Mouse (Mus musculus) lung, embryonic 14.5 days (tissue): ENCODE measurements around the gene Fam83c. TPM values are rescaled to one million over a fixed set of nuclear protein-coding genes. Genes with fewer than 3 reads are reported as not detected.
A peak's percentile ranks its signal among the peaks of the same experiment; 100 is the strongest.

Source experiments
- ATAC-seq: fragments of 200-750 bp; cut with Nextera tagmentation; 2 replicates; pipeline ENCODE4 v1.8.0; 2017; ENCODE audit warnings: mild to moderate bottlenecking, moderate TSS enrichment, moderate library complexity; ENCODE audit not compliant: insufficient read depth
- DNase-seq: peaks from one replicate; pipeline ENCODE4 v3.0.0-alpha.2; 2015
- H3K27ac ChIP-seq: fragments of 300-500 bp; sonication (generic); 2 replicates; pipeline ENCODE4 v1.5.1; 2014; ENCODE audit warnings: low read depth, mild to moderate bottlenecking, moderate library complexity
- H3K27me3 ChIP-seq: fragments of 300-500 bp; sonication (generic); 2 replicates; pipeline ENCODE4 v1.6.1; 2014; ENCODE audit warnings: low read length, control low read depth; ENCODE audit not compliant: insufficient read depth
- H3K36me3 ChIP-seq: fragments of 300-500 bp; sonication (generic); 2 replicates; pipeline ENCODE4 v1.6.1; 2014; ENCODE audit warnings: control low read depth; ENCODE audit not compliant: insufficient read depth
- H3K4me1 ChIP-seq: fragments of 300-500 bp; sonication (generic); 2 replicates; pipeline ENCODE4 v1.6.1; 2014; ENCODE audit warnings: antibody characterized with exemption, control low read depth; ENCODE audit not compliant: insufficient read depth
- H3K4me2 ChIP-seq: fragments of 300-500 bp; sonication (generic); 2 replicates; pipeline ENCODE4 v1.6.1; 2014; ENCODE audit warnings: mild to moderate bottlenecking
- H3K4me3 ChIP-seq: fragments of 300-500 bp; sonication (generic); 2 replicates; pipeline ENCODE4 v1.5.1; 2014; ENCODE audit warnings: low read depth, low read length
- H3K9ac ChIP-seq: fragments of 300-500 bp; sonication (generic); 2 replicates; pipeline ENCODE4 v1.6.1; 2014
- H3K9me3 ChIP-seq: fragments of 300-500 bp; sonication (generic); 2 replicates; pipeline ENCODE4 v1.6.1; 2016; ENCODE audit warnings: low read depth, low read length, control low read depth
- CTCF ChIP-seq: IDR thresholded peaks from 2 replicates; pipeline ENCODE4 v1.5.1; 2016; ENCODE audit warnings: antibody characterized with exemption, low read depth
- WGBS: fragments of 180-500 bp; shearing (Covaris S2); extraction: QIAGEN DNeasy Blood & Tissue Kit; methylation state at CpG from one replicate; pipeline ENCODE4 v1.1.7; 2014; 5-methylcytosine and 5-hydroxymethylcytosine counted together
- polyA plus RNA-seq: library from polyadenylated mRNA; unstranded; fragments of >200 nt; fragmentation: Nextera tagmentation; extraction: Ambion mirVana; gene quantifications from 2 replicates; pipeline ENCODE4 v1.2.1, GENCODE M21; 2014

Gene Fam83c
- polyA plus RNA-seq, 1 experiment from 2014 or later: 0.11 TPM

- TF ChIP-seq CTCF: no peak
- Histone ChIP-seq H3K4me3 (no peak overlapping the region), H3K27me3 (no peaks in the 10 kb centered on the region), H3K27ac (no peak overlapping the region), H3K9me3 (no peaks in the 10 kb centered on the region), H3K4me2 (no peak overlapping the region), H3K4me1 (no peaks in the 10 kb centered on the region), H3K36me3 (no peaks in the 10 kb centered on the region), H3K9ac (no peak overlapping the region)
- ATAC-seq (no peak), DNase-seq (no peak)
- 73% methylated on average over 12 of the region's 12 CpGs for WGBS
Measured at GRCm38 (mm10) chr2:155794674-155795445, 39.8 kb downstream of the Fam83c start.

DNA sequence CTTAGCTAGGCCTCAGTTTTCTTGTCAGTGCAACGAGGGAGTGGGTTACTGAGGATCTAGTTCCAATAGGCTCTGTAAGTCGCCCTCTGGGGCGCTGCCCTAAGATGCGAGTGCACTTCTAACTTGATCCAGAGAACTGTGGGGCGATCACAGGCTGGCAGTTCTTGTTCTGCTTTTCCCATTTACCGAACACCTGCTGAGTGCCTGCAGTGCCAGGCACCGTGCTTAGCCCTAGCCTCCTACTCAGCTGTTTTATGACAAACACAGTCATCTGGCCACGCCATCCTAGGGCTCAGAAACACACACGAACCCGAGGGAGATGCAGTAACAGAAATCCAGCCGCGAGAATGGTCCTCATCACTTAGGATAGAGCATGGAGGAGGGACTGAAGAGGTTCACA, 41.8 kb downstream of the Fam83c start:
- Histone ChIP-seq H3K4me2 (no peak overlapping the region), H3K4me1 (no peaks in the 10 kb centered on the region), H3K27me3 (no peaks in the 10 kb centered on the region), H3K9me3 (no peaks in the 10 kb centered on the region), H3K4me3 (no peak overlapping the region), H3K36me3 (no peaks in the 10 kb centered on the region), H3K9ac (no peak overlapping the region), H3K27ac (no peak overlapping the region)
- TF ChIP-seq CTCF: no peak
- 34% methylated on average over 12 of the region's 12 CpGs for WGBS
- ATAC-seq (no peak), DNase-seq (no peak)

- no peaks in the 10 kb centered on the region for H3K9me3 ChIP-seq
- H3K27ac ChIP-seq: no peak overlapping the region
- WGBS: 58% methylated on average over 18 of the region's 18 CpGs
- no peak overlapping the region for H3K4me2 ChIP-seq
- H3K9ac ChIP-seq: no peak overlapping the region
- H3K4me1 ChIP-seq: no peaks in the 10 kb centered on the region
- no peaks in the 10 kb centered on the region for H3K27me3 ChIP-seq
- no peak for TF ChIP-seq CTCF
- H3K36me3 ChIP-seq: no peaks in the 10 kb centered on the region
- ATAC-seq (no peak), DNase-seq (no peak)
- no peak overlapping the region for H3K4me3 ChIP-seq
Measured at GRCm38 (mm10) chr2:155787949-155788931, 46.4 kb downstream of the Fam83c start.

DNA sequence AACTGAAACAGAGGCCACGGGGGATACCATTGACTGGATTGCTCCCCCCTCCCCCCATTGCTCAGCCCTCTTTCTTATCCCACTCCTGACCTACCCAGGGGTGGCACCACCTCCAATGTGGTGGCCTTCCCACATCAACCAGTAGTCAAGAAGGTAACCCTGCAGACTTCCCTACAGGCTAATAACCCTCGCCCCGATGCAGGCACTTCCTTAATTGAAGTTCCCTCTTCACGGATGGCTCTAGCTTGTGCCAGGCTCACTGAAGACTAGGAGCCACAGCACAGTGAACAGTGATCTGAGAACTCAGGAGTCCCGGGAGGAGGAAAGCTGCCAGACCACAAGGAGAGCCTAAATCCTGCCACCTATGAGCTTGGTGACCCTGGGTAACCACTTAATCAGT, 47.7 kb downstream of the Fam83c start:
- no peak for DNase-seq
- no peak for TF ChIP-seq CTCF
- Histone ChIP-seq H3K4me1 (no peaks in the 10 kb centered on the region), H3K27me3 (no peaks in the 10 kb centered on the region), H3K36me3 (no peaks in the 10 kb centered on the region), H3K9ac (no peak overlapping the region), H3K4me2 (no peak overlapping the region), H3K4me3 (no peak overlapping the region), H3K27ac (no peak overlapping the region), H3K9me3 (no peaks in the 10 kb centered on the region)
- WGBS: 67% methylated on average over 5 of the region's 5 CpGs
- ATAC-seq: no peak

DNA sequence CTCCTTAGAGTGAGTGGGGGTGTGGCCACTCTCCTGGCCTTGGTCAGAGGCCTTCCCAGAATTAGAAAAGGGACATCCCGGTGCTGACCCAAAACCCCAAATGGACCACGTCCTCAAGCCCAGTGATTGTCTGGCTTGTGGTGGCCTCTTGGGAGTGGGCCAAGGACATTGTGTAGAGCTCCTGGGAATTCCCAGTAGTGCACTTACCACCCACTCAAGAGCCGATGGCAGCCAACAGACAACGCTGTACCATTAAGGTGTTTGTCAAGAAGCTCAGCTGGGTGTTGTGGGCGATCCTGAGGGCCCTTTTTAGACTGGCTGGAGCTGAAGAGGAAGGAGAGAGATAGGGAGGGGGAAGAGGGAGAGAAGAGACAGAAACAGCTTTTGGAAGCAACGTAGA, 50.1 kb downstream of the Fam83c start:
- DNase-seq (no peak), ATAC-seq (no peak)
- no peak for TF ChIP-seq CTCF
- H3K9me3 ChIP-seq: no peaks in the 10 kb centered on the region
- H3K27me3 ChIP-seq: no peaks in the 10 kb centered on the region
- H3K4me3 ChIP-seq: no peak overlapping the region
- no peak overlapping the region for H3K9ac ChIP-seq
- no peaks in the 10 kb centered on the region for H3K4me1 ChIP-seq
- WGBS: 63% methylated on average over 6 of the region's 6 CpGs
- H3K27ac ChIP-seq: no peak overlapping the region
- no peaks in the 10 kb centered on the region for H3K36me3 ChIP-seq
- H3K4me2 ChIP-seq: no peak overlapping the region

DNA sequence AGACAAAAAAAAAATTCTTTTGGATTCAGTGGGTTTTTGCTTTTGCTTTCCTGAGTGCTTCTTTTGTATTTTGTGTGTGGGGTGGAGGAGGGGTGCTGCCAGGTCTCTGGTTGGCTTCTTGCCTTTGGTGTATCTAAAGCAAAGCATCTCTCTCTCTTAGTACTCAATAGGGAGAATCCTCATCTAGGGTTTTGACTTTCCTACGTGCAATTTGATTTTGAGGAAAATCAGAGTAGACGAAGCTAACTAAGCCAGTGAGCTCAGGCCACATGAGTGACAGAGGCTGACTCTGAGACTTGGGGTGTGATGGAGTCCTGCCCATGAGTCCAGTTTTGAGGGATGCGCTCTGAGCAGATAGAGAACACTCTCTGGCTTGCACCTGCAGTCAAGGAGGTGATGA, 55.1 kb downstream of the Fam83c start:
- no peak overlapping the region for H3K4me3 ChIP-seq
- TF ChIP-seq CTCF: no peak
- 74% methylated on average over 3 of the region's 3 CpGs for WGBS

GRCm38 (mm10) chr2:155779066-155779465, 55.6 kb downstream of the Fam83c start:
- no peak overlapping the region for H3K4me3 ChIP-seq
- no peak for TF ChIP-seq CTCF
- 41% methylated on average over 7 of the region's 7 CpGs for WGBS
- no peaks in the 10 kb centered on the region for H3K9me3 ChIP-seq
- H3K36me3 ChIP-seq: no peaks in the 10 kb centered on the region
- no peak for ATAC-seq
- no peaks in the 10 kb centered on the region for H3K4me1 ChIP-seq
- H3K27me3 ChIP-seq: peaks cover 26% of the 10 kb centered on the region
- H3K9ac ChIP-seq: no peak overlapping the region
- no peak overlapping the region for H3K27ac ChIP-seq
- peak; percentile 20 for DNase-seq
- no peak overlapping the region for H3K4me2 ChIP-seq

More for the DNA sequence above, 55.1 kb downstream of the Fam83c start:
- Histone ChIP-seq H3K9me3 (no peaks in the 10 kb centered on the region), H3K36me3 (no peaks in the 10 kb centered on the region), H3K4me2 (no peak overlapping the region), H3K27me3 (peaks cover 22% of the 10 kb centered on the region), H3K9ac (no peak overlapping the region), H3K4me1 (no peaks in the 10 kb centered on the region), H3K27ac (no peak overlapping the region)
- ATAC-seq (no peak), DNase-seq (no peak)
